Mouse (Mus musculus) Patski (cell line): Measurements from ENCODE around the gene Vstm2b. TPM values are rescaled to one million over a fixed set of nuclear protein-coding genes. Genes with fewer than 3 reads are reported as not detected.

Source experiments
- ATAC-seq: fragments of 100-300 bp; one replicate; pipeline ENCODE4 v1.8.0; 2021
- CTCF ChIA-PET: fragments of 350-600 bp; sonication (Branson Sonifier 250); formaldehyde crosslinking; loops from one replicate; lab custom pipeline; 2022; ENCODE audit warnings: inconsistent platforms; lab: Charles Lee
- POLR2A ChIA-PET: fragments of 350-600 bp; sonication (Branson Sonifier 250); formaldehyde crosslinking; loops from one replicate; lab custom pipeline; 2022; ENCODE audit warnings: antibody characterized with exemption, inconsistent platforms; lab: Charles Lee
- DNase-seq: peaks from one replicate; pipeline ENCODE4 v3.0.0-alpha.2; 2011; ENCODE audit warnings: low read depth, low spot score
- H3K27me3 ChIP-seq: fragments of 371-371 bp; one replicate; pipeline ENCODE4 v1.5.1; 2021
- CTCF ChIP-seq: fragments of 100-300 bp; IDR thresholded peaks from one replicate; pipeline ENCODE4 v1.5.1; 2021
- in situ Hi-C: fragments of 300-500 bp; cut with MboI; formaldehyde crosslinking; loops from 3 replicates; pipeline ENCODE4 v1.11.1; 2018; ENCODE audit warnings: low pct_unique_long_range_greater_than_20kb, mixed read lengths
- polyA plus RNA-seq: library from polyadenylated mRNA; unstranded; gene quantifications from one replicate; pipeline ENCODE4 v1.2.3, GENCODE M21; 2021

Vstm2b gene
- polyA plus RNA-seq, 1 experiment from 2014 or later: 10.9 TPM

GRCm38 (mm10) chr7:40901201-40901600 is 3.1 kb downstream of the Vstm2b start:
- in situ Hi-C loops: loop anchor here (25.0 kb wide), 1 partner anchor 1064 kb away; no protein-coding TSS in a partner anchor
- ATAC-seq (no peak), DNase-seq (no peak)
- CTCF ChIA-PET: interaction anchor here (0.7 to 1.9 kb wide), 7 partner anchors 9 to 120 kb away, joined by 3 to 5 read pairs (median 3); no protein-coding TSS in a partner anchor
- POLR2A ChIA-PET: no interaction called here
- peaks cover 9% of the 10 kb centered on the region for H3K27me3 ChIP-seq
- TF ChIP-seq CTCF: peak; percentile 93

- ATAC-seq: no peak
- no peak for DNase-seq
- no peak for TF ChIP-seq CTCF
- in situ Hi-C loops: loop anchor here (25.0 kb wide), 1 partner anchor 1065 kb away; no protein-coding TSS in a partner anchor
- POLR2A ChIA-PET: no interaction called here
- H3K27me3 ChIP-seq: peaks cover 7% of the 10 kb centered on the region
- CTCF ChIA-PET: no interaction called here
Observed at GRCm38 (mm10) chr7:40902506-40902905, 4.4 kb downstream of the Vstm2b start.

- POLR2A ChIA-PET: no interaction called here
- DNase-seq: no peak
- CTCF ChIA-PET: interaction anchor here (1.0 kb wide), 1 partner anchor 17 kb away, joined by 3 read pairs; no protein-coding TSS in a partner anchor
- H3K27me3 ChIP-seq: no peaks in the 10 kb centered on the region
- in situ Hi-C loops: loop anchor here (25.0 kb wide), 1 partner anchor 1069 kb away; no protein-coding TSS in a partner anchor
- no peak for TF ChIP-seq CTCF
- ATAC-seq: no peak
Observed at GRCm38 (mm10) chr7:40906484-40906883, 8.4 kb downstream of the Vstm2b start.

- TF ChIP-seq CTCF: no peak
Observed at GRCm38 (mm10) chr7:40916761-40917160, 18.6 kb downstream of the Vstm2b start.

GRCm38 (mm10) chr7:40920118-40920517 is 22.0 kb downstream of the Vstm2b start:
- CTCF ChIA-PET: interaction anchor here (1.1 kb wide), 1 partner anchor 11 kb away, joined by 3 read pairs; no protein-coding TSS in a partner anchor
- no peak for TF ChIP-seq CTCF
- in situ Hi-C loops: loop anchor here (25.0 kb wide), 1 partner anchor 1083 kb away; no protein-coding TSS in a partner anchor
- no peaks in the 10 kb centered on the region for H3K27me3 ChIP-seq
- ATAC-seq (no peak), DNase-seq (no peak)
- POLR2A ChIA-PET: no interaction called here

More at GRCm38 (mm10) chr7:40916761-40917160, 18.6 kb downstream of the Vstm2b start:
- DNase-seq (no peak), ATAC-seq (no peak)
- CTCF ChIA-PET: no interaction called here
- H3K27me3 ChIP-seq: no peaks in the 10 kb centered on the region
- POLR2A ChIA-PET: no interaction called here
- in situ Hi-C loops: loop anchor here (25.0 kb wide), 1 partner anchor 1079 kb away; no protein-coding TSS in a partner anchor

- ATAC-seq: no peak
- POLR2A ChIA-PET: no interaction called here
- no peak for DNase-seq
- CTCF ChIA-PET: no interaction called here
- in situ Hi-C loops: loop anchor here (25.0 kb wide), 1 partner anchor 1084 kb away; no protein-coding TSS in a partner anchor
- no peak for TF ChIP-seq CTCF
- no peaks in the 10 kb centered on the region for H3K27me3 ChIP-seq
Observed at GRCm38 (mm10) chr7:40921281-40921680, 23.2 kb downstream of the Vstm2b start.

GRCm38 (mm10) chr7:40922871-40923270 is 24.7 kb downstream of the Vstm2b start:
- ATAC-seq (no peak), DNase-seq (no peak)
- in situ Hi-C loops: loop anchor here (25.0 kb wide), 1 partner anchor 1086 kb away; no protein-coding TSS in a partner anchor
- ChIA-PET CTCF (interaction anchor here (1.3 kb wide), 1 partner anchor 18 kb away, joined by 3 read pairs; no protein-coding TSS in a partner anchor), POLR2A (no interaction called here)
- H3K27me3 ChIP-seq: no peaks in the 10 kb centered on the region
- TF ChIP-seq CTCF: no peak

GRCm38 (mm10) chr7:40928391-40928790 is 30.3 kb downstream of the Vstm2b start:
- CTCF ChIA-PET: no interaction called here
- TF ChIP-seq CTCF: no peak
- in situ Hi-C loops: loop anchor here (25.0 kb wide), 1 partner anchor 1491 kb away; no protein-coding TSS in a partner anchor
- H3K27me3 ChIP-seq: no peaks in the 10 kb centered on the region
- ATAC-seq (no peak), DNase-seq (no peak)
- POLR2A ChIA-PET: no interaction called here

GRCm38 (mm10) chr7:40936617-40937212 is 38.6 kb downstream of the Vstm2b start:
- DNase-seq (no peak), ATAC-seq (no peak)
- ChIA-PET POLR2A (no interaction called here), CTCF (no interaction called here)
- TF ChIP-seq CTCF: no peak
- H3K27me3 ChIP-seq: no peaks in the 10 kb centered on the region
- in situ Hi-C loops: loop anchor here (25.0 kb wide), 1 partner anchor 1499 kb away; no protein-coding TSS in a partner anchor

GRCm38 (mm10) chr7:40939371-40939770 is 41.2 kb downstream of the Vstm2b start:
- ChIA-PET CTCF (no interaction called here), POLR2A (no interaction called here)
- DNase-seq (no peak), ATAC-seq (no peak)
- no peaks in the 10 kb centered on the region for H3K27me3 ChIP-seq
- TF ChIP-seq CTCF: no peak
- in situ Hi-C loops: loop anchor here (25.0 kb wide), 1 partner anchor 1502 kb away; no protein-coding TSS in a partner anchor

GRCm38 (mm10) chr7:40942233-40942935 is 44.3 kb downstream of the Vstm2b start:
- in situ Hi-C loops: loop anchor here (25.0 kb wide), 1 partner anchor 1505 kb away; no protein-coding TSS in a partner anchor
- CTCF ChIA-PET: no interaction called here
- TF ChIP-seq CTCF: peak; percentile 51
- no peaks in the 10 kb centered on the region for H3K27me3 ChIP-seq
- peak; percentile 60 for ATAC-seq
- no peak for DNase-seq
- POLR2A ChIA-PET: no interaction called here

Other genes starting within 250 kb of the Vstm2b start
- not detected for gene 4930433I11Rik, start 89.2 kb downstream of the Vstm2b start, polyA plus RNA-seq
- not detected for gene Gm4884, start 134.4 kb downstream of the Vstm2b start, polyA plus RNA-seq